Mouse (Mus musculus): Measurements from ENCODE around the gene Ism1. TPM values are rescaled to one million over a fixed set of nuclear protein-coding genes. Genes with fewer than 3 reads are reported as not detected.

Ism1 gene
- polyA plus RNA-seq, 1 experiment from 2014 or later: 0.79 TPM

- WGBS: 94% methylated on average over 1 of the region's 1 CpGs
- DNase-seq (ENCODE audit: low spot score) (no peak), ATAC-seq (ENCODE audit: low FRiP score) (no peak)
- H3K4me1 ChIP-seq (replicated peaks; ENCODE audit: control insufficient read depth, insufficient read depth, low read length): no peaks in the 10 kb centered on the region
- no peak overlapping the region for H3K4me2 ChIP-seq (replicated peaks; ENCODE audit: low read depth, low read length)
- no peak overlapping the region for H3K4me3 ChIP-seq (ENCODE audit: low read depth, low read length)
- no peaks in the 10 kb centered on the region for H3K36me3 ChIP-seq (ENCODE audit: control insufficient read depth, insufficient read depth, low read length)
- H3K27ac ChIP-seq (ENCODE audit: low read depth, low read length): no peak overlapping the region
- no peak overlapping the region for H3K9ac ChIP-seq (ENCODE audit: low read depth, low read length)
- no peaks in the 10 kb centered on the region; the same call in 1 of the 2 replicates for H3K9me3 ChIP-seq (ENCODE audit: control insufficient read depth, low read length)
- no peaks in the 10 kb centered on the region for H3K27me3 ChIP-seq (ENCODE audit: control insufficient read depth, insufficient read depth, low read length)
Observed at GRCm38 (mm10) chr2:139700609-139701008, 22.6 kb downstream of the Ism1 start.

DNA sequence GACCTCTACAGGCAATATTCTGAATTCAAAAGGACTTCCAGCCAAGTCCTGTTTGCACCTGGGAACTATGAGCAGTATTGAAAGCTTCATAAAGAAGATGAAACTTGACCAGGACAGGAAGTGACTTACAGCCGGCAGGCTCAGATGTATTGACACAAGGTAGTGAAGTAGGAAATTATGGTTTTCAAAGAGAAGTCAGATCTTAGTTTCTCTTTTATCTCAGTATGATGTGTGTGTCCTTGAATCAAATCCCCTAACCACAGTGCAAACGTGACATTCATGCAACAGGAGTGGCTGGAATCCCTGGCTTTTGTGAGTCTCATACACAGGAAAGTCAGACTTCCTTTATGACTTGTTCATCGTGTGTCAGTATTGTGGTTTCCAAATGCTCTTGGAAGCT lies 27.0 kb downstream of the Ism1 start:
- 76% methylated on average over 3 of the region's 3 CpGs for WGBS
- Histone ChIP-seq H3K4me3 (ENCODE audit: low read depth, low read length) (no peak overlapping the region), H3K9me3 (ENCODE audit: control insufficient read depth, low read length) (no peaks in the 10 kb centered on the region; the same call in 1 of the 2 replicates)

DNA sequence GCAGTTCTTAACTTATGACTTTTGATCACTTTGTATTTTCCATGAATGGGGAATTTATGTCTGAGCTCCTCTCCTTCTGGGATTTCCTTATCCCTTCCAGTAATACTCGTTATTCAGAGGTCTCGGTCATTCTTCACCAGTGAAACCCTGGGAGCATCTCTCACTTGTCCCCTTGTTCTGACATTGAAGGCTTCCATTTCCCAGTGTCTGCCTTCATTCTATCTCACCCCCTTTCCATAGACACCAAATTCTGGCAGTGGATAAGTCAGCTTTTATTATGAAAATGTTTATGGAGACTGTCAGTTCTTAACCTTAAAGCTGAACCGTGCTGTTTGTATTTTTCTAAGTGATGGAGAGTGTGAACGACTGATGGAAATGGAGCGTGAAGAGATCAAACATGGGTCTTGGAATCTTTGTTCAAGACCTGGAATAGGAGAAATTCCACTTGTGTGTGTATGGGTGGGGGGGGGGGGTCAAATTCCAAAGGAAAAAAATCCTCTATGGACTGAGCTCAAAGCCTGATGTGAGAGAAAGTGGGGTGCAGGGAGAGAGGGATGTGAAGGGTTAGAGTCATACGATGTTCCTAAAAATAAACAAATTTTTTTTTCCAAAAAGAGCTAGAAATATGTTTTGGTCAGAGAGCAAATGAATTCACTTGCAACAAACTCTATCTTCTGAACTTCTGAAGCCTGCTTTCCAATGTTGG lies 30.4 kb downstream of the Ism1 start:
- Histone ChIP-seq H3K4me2 (replicated peaks; ENCODE audit: low read depth, low read length) (no peak overlapping the region), H3K4me1 (replicated peaks; ENCODE audit: control insufficient read depth, insufficient read depth, low read length) (no peaks in the 10 kb centered on the region), H3K36me3 (ENCODE audit: control insufficient read depth, insufficient read depth, low read length) (no peaks in the 10 kb centered on the region), H3K27me3 (ENCODE audit: control insufficient read depth, insufficient read depth, low read length) (no peaks in the 10 kb centered on the region), H3K9me3 (ENCODE audit: control insufficient read depth, low read length) (no peaks in the 10 kb centered on the region), H3K4me3 (ENCODE audit: low read depth, low read length) (no peak overlapping the region), H3K27ac (ENCODE audit: low read depth, low read length) (no peak overlapping the region), H3K9ac (ENCODE audit: low read depth, low read length) (no peak overlapping the region)
- DNase-seq (ENCODE audit: low spot score): no peak
- WGBS: 60% methylated on average over 6 of the region's 6 CpGs
- no peak for ATAC-seq (ENCODE audit: low FRiP score)

More for the DNA sequence above, 27.0 kb downstream of the Ism1 start:
- no peak for DNase-seq (ENCODE audit: low spot score)
- no peaks in the 10 kb centered on the region for H3K36me3 ChIP-seq (ENCODE audit: control insufficient read depth, insufficient read depth, low read length)
- no peak overlapping the region for H3K9ac ChIP-seq (ENCODE audit: low read depth, low read length)
- ATAC-seq (ENCODE audit: low FRiP score): no peak
- no peak overlapping the region for H3K27ac ChIP-seq (ENCODE audit: low read depth, low read length)
- H3K4me1 ChIP-seq (replicated peaks; ENCODE audit: control insufficient read depth, insufficient read depth, low read length): no peaks in the 10 kb centered on the region
- H3K4me2 ChIP-seq (replicated peaks; ENCODE audit: low read depth, low read length): no peak overlapping the region
- H3K27me3 ChIP-seq (ENCODE audit: control insufficient read depth, insufficient read depth, low read length): no peaks in the 10 kb centered on the region

DNA sequence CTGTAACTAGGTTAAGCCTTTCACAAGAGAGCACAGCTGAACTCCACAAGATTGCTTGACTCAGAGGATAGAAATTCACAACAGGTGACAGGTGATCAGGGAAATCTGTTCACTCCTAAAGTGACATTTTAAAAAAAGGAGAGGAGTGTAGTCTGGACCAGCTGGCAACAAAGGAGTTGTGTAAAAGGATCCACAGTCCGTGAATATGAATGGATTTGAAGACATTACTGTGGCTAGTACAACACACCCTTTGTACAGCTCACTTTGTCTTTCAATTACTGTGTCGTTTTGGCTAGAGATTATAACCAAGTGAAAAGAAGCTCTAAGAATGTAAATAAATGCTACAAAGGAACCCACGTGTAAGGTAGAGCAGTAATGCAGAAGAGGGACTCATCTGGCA lies 33.7 kb downstream of the Ism1 start:
- Histone ChIP-seq H3K36me3 (ENCODE audit: control insufficient read depth, insufficient read depth, low read length) (no peaks in the 10 kb centered on the region), H3K9ac (ENCODE audit: low read depth, low read length) (no peak overlapping the region), H3K27ac (ENCODE audit: low read depth, low read length) (no peak overlapping the region), H3K9me3 (ENCODE audit: control insufficient read depth, low read length) (no peaks in the 10 kb centered on the region), H3K27me3 (ENCODE audit: control insufficient read depth, insufficient read depth, low read length) (no peaks in the 10 kb centered on the region), H3K4me3 (ENCODE audit: low read depth, low read length) (no peak overlapping the region), H3K4me2 (replicated peaks; ENCODE audit: low read depth, low read length) (no peak overlapping the region), H3K4me1 (replicated peaks; ENCODE audit: control insufficient read depth, insufficient read depth, low read length) (no peaks in the 10 kb centered on the region)
- no peak for DNase-seq (ENCODE audit: low spot score)
- WGBS: 47% methylated on average over 3 of the region's 3 CpGs
- peak; percentile 30; the same call in 1 of the 2 replicates for ATAC-seq (ENCODE audit: low FRiP score)

GRCm38 (mm10) chr2:139712046-139712445 lies 34.1 kb downstream of the Ism1 start:
- H3K9me3 ChIP-seq (ENCODE audit: control insufficient read depth, low read length): no peaks in the 10 kb centered on the region
- no peaks in the 10 kb centered on the region for H3K4me1 ChIP-seq (replicated peaks; ENCODE audit: control insufficient read depth, insufficient read depth, low read length)
- ATAC-seq (ENCODE audit: low FRiP score) (no peak), DNase-seq (ENCODE audit: low spot score) (no peak)
- 88% methylated on average over 10 of the region's 10 CpGs for WGBS
- no peak overlapping the region for H3K4me2 ChIP-seq (replicated peaks; ENCODE audit: low read depth, low read length)
- no peak overlapping the region for H3K9ac ChIP-seq (ENCODE audit: low read depth, low read length)
- H3K36me3 ChIP-seq (ENCODE audit: control insufficient read depth, insufficient read depth, low read length): no peaks in the 10 kb centered on the region
- no peak overlapping the region for H3K4me3 ChIP-seq (ENCODE audit: low read depth, low read length)
- no peaks in the 10 kb centered on the region for H3K27me3 ChIP-seq (ENCODE audit: control insufficient read depth, insufficient read depth, low read length)
- H3K27ac ChIP-seq (ENCODE audit: low read depth, low read length): no peak overlapping the region

DNA sequence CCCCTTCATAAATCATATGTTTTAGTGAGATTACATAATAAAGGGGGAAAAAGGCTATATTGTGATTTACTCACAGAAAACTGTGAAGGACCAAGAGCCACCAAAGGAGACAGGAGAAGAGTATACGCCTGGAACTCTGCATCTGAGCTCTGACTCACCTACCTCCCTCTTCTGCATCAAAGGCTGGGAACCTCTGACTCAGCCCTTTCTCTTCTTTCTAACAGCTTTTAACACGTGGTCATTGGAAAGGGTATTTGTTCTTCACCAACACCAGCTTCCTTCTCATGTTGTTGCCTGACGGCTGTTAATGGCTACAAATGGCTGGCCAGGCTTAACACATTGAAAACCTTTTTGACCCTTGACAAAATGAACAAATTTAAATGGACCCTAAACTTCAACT lies 36.2 kb downstream of the Ism1 start:
- H3K9ac ChIP-seq (ENCODE audit: low read depth, low read length): no peak overlapping the region
- no peaks in the 10 kb centered on the region for H3K9me3 ChIP-seq (ENCODE audit: control insufficient read depth, low read length)
- no peak overlapping the region for H3K27ac ChIP-seq (ENCODE audit: low read depth, low read length)
- H3K27me3 ChIP-seq (ENCODE audit: control insufficient read depth, insufficient read depth, low read length): no peaks in the 10 kb centered on the region
- ATAC-seq (ENCODE audit: low FRiP score): no peak
- H3K4me1 ChIP-seq (replicated peaks; ENCODE audit: control insufficient read depth, insufficient read depth, low read length): no peaks in the 10 kb centered on the region
- no peak overlapping the region for H3K4me3 ChIP-seq (ENCODE audit: low read depth, low read length)
- WGBS: 74% methylated on average over 3 of the region's 3 CpGs
- H3K4me2 ChIP-seq (replicated peaks; ENCODE audit: low read depth, low read length): no peak overlapping the region
- no peak for DNase-seq (ENCODE audit: low spot score)
- no peaks in the 10 kb centered on the region for H3K36me3 ChIP-seq (ENCODE audit: control insufficient read depth, insufficient read depth, low read length)

DNA sequence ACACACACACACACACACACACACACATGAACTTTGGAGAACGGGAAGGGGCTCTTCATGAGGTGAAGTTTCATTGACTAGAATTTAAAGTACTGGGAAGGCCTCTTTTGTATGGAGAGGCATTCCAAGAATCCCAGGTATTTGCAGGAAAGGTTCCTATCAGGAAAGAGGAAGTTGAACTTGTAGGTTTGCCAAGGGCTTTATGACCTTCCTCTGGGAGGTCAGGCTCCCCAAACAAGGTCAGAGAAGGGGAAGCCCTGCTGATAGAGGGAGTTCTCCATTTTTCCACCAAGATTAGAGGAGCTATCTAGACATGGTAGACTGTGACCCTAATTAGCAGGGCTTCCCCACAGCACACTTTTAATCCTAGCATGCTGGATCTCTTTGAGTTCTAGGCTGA lies 39.8 kb downstream of the Ism1 start:
- no peaks in the 10 kb centered on the region for H3K4me1 ChIP-seq (replicated peaks; ENCODE audit: control insufficient read depth, insufficient read depth, low read length)
- H3K27me3 ChIP-seq (ENCODE audit: control insufficient read depth, insufficient read depth, low read length): no peaks in the 10 kb centered on the region
- ATAC-seq (ENCODE audit: low FRiP score) (no peak), DNase-seq (ENCODE audit: low spot score) (no peak)
- H3K9me3 ChIP-seq (ENCODE audit: control insufficient read depth, low read length): no peaks in the 10 kb centered on the region
- H3K4me3 ChIP-seq (ENCODE audit: low read depth, low read length): no peak overlapping the region
- WGBS: 78% methylated on average over 1 of the region's 1 CpGs
- H3K27ac ChIP-seq (ENCODE audit: low read depth, low read length): no peak overlapping the region
- no peak overlapping the region for H3K9ac ChIP-seq (ENCODE audit: low read depth, low read length)
- no peak overlapping the region for H3K4me2 ChIP-seq (replicated peaks; ENCODE audit: low read depth, low read length)
- H3K36me3 ChIP-seq (ENCODE audit: control insufficient read depth, insufficient read depth, low read length): no peaks in the 10 kb centered on the region

GRCm38 (mm10) chr2:139722700-139723099 lies 44.7 kb downstream of the Ism1 start:
- Histone ChIP-seq H3K9ac (ENCODE audit: low read depth, low read length) (no peak overlapping the region), H3K27me3 (ENCODE audit: control insufficient read depth, insufficient read depth, low read length) (no peaks in the 10 kb centered on the region), H3K36me3 (ENCODE audit: control insufficient read depth, insufficient read depth, low read length) (no peaks in the 10 kb centered on the region), H3K9me3 (ENCODE audit: control insufficient read depth, low read length) (no peaks in the 10 kb centered on the region), H3K4me3 (ENCODE audit: low read depth, low read length) (no peak overlapping the region), H3K27ac (ENCODE audit: low read depth, low read length) (no peak overlapping the region), H3K4me1 (replicated peaks; ENCODE audit: control insufficient read depth, insufficient read depth, low read length) (no peaks in the 10 kb centered on the region), H3K4me2 (replicated peaks; ENCODE audit: low read depth, low read length) (no peak overlapping the region)
- peak; percentile 79 for ATAC-seq (ENCODE audit: low FRiP score)
- WGBS: 0% methylated on average over 1 of the region's 1 CpGs
- peak; percentile 79 for DNase-seq (ENCODE audit: low spot score)

DNA sequence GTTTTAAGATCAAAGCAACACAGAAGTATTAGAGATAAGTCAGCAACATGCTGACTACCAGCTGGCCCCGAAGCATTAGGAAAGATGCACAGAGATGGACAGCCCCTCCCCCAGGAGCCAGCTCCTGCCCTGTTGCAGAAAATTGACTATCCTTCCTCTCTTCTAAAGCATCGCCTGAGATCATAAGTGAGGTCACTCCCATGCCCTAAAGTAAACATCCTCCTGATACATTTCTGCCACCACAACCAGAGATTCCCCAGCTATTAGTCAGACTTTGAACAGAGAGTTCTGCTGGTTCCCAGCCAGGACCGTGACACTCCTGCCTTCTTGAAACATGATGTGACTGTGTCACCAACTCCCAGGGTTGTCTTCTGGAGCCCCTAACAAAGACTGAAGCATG lies 45.3 kb downstream of the Ism1 start:
- no peaks in the 10 kb centered on the region for H3K27me3 ChIP-seq (ENCODE audit: control insufficient read depth, insufficient read depth, low read length)
- H3K4me3 ChIP-seq (ENCODE audit: low read depth, low read length): no peak overlapping the region
- H3K36me3 ChIP-seq (ENCODE audit: control insufficient read depth, insufficient read depth, low read length): no peaks in the 10 kb centered on the region
- no peaks in the 10 kb centered on the region for H3K4me1 ChIP-seq (replicated peaks; ENCODE audit: control insufficient read depth, insufficient read depth, low read length)
- 49% methylated on average over 3 of the region's 3 CpGs for WGBS
- no peak overlapping the region for H3K27ac ChIP-seq (ENCODE audit: low read depth, low read length)
- DNase-seq (ENCODE audit: low spot score) (no peak), ATAC-seq (ENCODE audit: low FRiP score) (no peak)
- no peaks in the 10 kb centered on the region for H3K9me3 ChIP-seq (ENCODE audit: control insufficient read depth, low read length)
- no peak overlapping the region for H3K4me2 ChIP-seq (replicated peaks; ENCODE audit: low read depth, low read length)
- no peak overlapping the region for H3K9ac ChIP-seq (ENCODE audit: low read depth, low read length)

All from hindbrain, embryonic 11.5 days (tissue).